Mouse (Mus musculus) brain, embryonic 14.5 days (tissue): ENCODE measurements around the gene Srp9.

ENCODE experiments used
- CTCF ChIP-seq: fragments of 200-500 bp; IDR thresholded peaks from 2 replicates; pipeline ENCODE4 v1.5.1; 2012; ENCODE audit warnings: inconsistent platforms, mild to moderate bottlenecking, moderate library complexity, borderline replicate concordance; ENCODE audit not compliant: insufficient read depth, insufficient read length; ENCODE audit errors: extremely low read depth
- POLR2A ChIP-seq: fragments of 200-500 bp; IDR thresholded peaks from 2 replicates; pipeline ENCODE4 v1.6.1; 2012; ENCODE audit warnings: mild to moderate bottlenecking, inconsistent platforms, borderline replicate concordance; ENCODE audit not compliant: poor library complexity, insufficient read depth, insufficient read length, severe bottlenecking; ENCODE audit errors: extremely low read depth

- TF ChIP-seq CTCF (no peak), POLR2A (no peak)
These were observed 23.1 kb upstream of the Srp9 start for GRCm38 (mm10) chr1:182101468-182101867.
